Mouse (Mus musculus) left cerebral cortex, postnatal 36 days (tissue): ENCODE data around the gene Cd83. TPM values are rescaled to one million over a fixed set of nuclear protein-coding genes. Genes with fewer than 3 reads are reported as not detected.

ENCODE experiments used
- DNase-seq, 2 experiments: peaks; one replicate each; pipeline ENCODE4 v3.0.0; 2021 to 2022; ENCODE audit warnings: low spot score in 2 of 2, mixed read lengths in 1 of 2
- intact Hi-C: fragments of 180-260 bp; cut with DNase I; formaldehyde crosslinking; loops from one replicate; pipeline ENCODE4 v1.15.1; 2025
- total RNA-seq, 2 experiments: library from RNA; stranded (reverse); gene quantifications; 2 replicates each; pipeline ENCODE4 v1.2.3; 2021

The Cd83 gene
- total RNA-seq, 2 experiments from 2014 or later: 7.7 to 9.6 TPM

DNA sequence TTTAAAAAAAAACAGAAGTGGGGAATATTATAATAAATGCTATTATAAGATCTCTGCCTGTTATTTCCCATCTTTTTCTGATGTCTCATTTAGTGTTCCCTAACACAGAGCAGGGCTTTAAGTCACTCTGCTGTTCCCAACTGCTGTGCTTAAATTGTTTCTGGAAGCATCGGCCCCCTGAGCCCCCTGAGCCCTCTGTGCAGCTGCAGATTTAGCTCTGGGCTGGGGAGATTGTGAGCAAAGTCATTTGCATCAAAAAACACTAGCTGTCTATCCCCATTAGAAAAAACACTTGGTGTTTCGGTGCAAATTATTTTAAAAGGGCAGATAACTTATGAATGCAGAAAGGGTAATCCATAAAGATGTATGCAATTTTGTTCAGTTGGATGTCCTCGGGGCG lies 66.5 kb downstream of the Cd83 start:
- DNase-seq: no peak
- intact Hi-C loops: no loop called here

Other genes with a start within 250 kb of the Cd83 start
- gene Mcur1, start 224.6 kb upstream of the Cd83 start, total RNA-seq: 10 to 100 TPM; 14.9 to 18.5 TPM
- gene Rnf182, start 169.1 kb upstream of the Cd83 start, total RNA-seq: 1 to 10 TPM; 7.1 to 8.4 TPM